ENCODE assay signal across 8 mouse cellular contexts in genomic region chr14:59626711-59627110, GRCm38 (mm10). TPM values are rescaled to one million over a fixed set of nuclear protein-coding genes. Genes with fewer than 3 reads are reported as not detected.
A peak's percentile ranks its signal among the peaks of the same experiment; 100 is the strongest.
DNase-seq lines count a peak whose midpoint lies in the region; ATAC-seq and TF ChIP-seq lines count a peak whose summit lies in the region.

No protein-coding gene starts in this region.

- H3K4me1 ChIP-seq in liver, adult 2 months (ENCODE audit: control insufficient read depth, insufficient read depth, low read length), result no peaks in the 10 kb centered on the region
- peaks cover 42% of the 10 kb centered on the region for H3K4me1 ChIP-seq in hindbrain, embryonic 10.5 days (replicated peaks)
- H3K4me1 ChIP-seq in limb, embryonic 13.5 days, result peaks cover 50% of the 10 kb centered on the region
- peaks cover 16% of the 10 kb centered on the region for H3K4me1 ChIP-seq in olfactory bulb, adult 2 months (ENCODE audit: control insufficient read depth, insufficient read depth, low read length)

- no peak for DNase-seq in liver, adult 2 months (ENCODE audit: extremely low read depth, low read depth, low spot score)
- no peak for DNase-seq in liver
- DNase-seq in hindbrain, embryonic 10.5 days (ENCODE audit: low spot score), result no peak
- no peak for DNase-seq in left cerebral cortex, adult 9 months (ENCODE audit: low spot score in 2 of 2)
- DNase-seq in thymus, postnatal 0 days (ENCODE audit: low spot score), result no peak
- no peak for DNase-seq in ovary, postnatal 14 days (ENCODE audit: low spot score)

- H3K4me2 ChIP-seq in limb, embryonic 13.5 days (replicated peaks), result peak overlapping the region; percentile 81

- ATAC-seq in limb, embryonic 13.5 days (ENCODE audit: low FRiP score, low read depth), result no peak

- WGBS in liver, adult 2 months, result 53% methylated on average over 8 of the region's 8 CpGs
- 34% methylated on average over 8 of the region's 8 CpGs for WGBS in hindbrain, embryonic 10.5 days
- WGBS in limb, embryonic 13.5 days, result 10% methylated on average over 8 of the region's 8 CpGs
- WGBS in olfactory bulb, adult 2 months, result 23% methylated on average over 8 of the region's 8 CpGs

- peak overlapping the region; percentile 17; the same call in 1 of the 2 replicates for H3K4me3 ChIP-seq in liver, adult 2 months (ENCODE audit: insufficient read depth, low read depth, low read length)
- H3K4me3 ChIP-seq in hindbrain, embryonic 10.5 days, result peak overlapping the region; percentile 72
- peak overlapping the region; percentile 78 for H3K4me3 ChIP-seq in limb, embryonic 13.5 days
- H3K4me3 ChIP-seq in olfactory bulb, adult 2 months (ENCODE audit: insufficient read depth, low read depth, low read length), result peak overlapping the region; percentile 66

- H3K9ac ChIP-seq in liver, adult 2 months (ENCODE audit: low read depth, low read length), result no peak overlapping the region
- H3K9ac ChIP-seq in limb, embryonic 13.5 days, result peak overlapping the region; percentile 94

- peaks cover 11% of the 10 kb centered on the region for H3K27me3 ChIP-seq in liver, adult 2 months (ENCODE audit: control insufficient read depth, insufficient read depth, low read length)
- peaks cover 74% of the 10 kb centered on the region for H3K27me3 ChIP-seq in hindbrain, embryonic 10.5 days (ENCODE audit: insufficient read depth, poor library complexity, severe bottlenecking)
- H3K27me3 ChIP-seq in limb, embryonic 13.5 days, result peaks cover 21% of the 10 kb centered on the region; the same call in 1 of the 2 replicates

- no peaks in the 10 kb centered on the region for H3K9me3 ChIP-seq in hindbrain, embryonic 10.5 days
- H3K9me3 ChIP-seq in limb, embryonic 13.5 days, result no peaks in the 10 kb centered on the region

- no peak for TF ChIP-seq POLR2A in liver, adult 2 months (IDR thresholded peaks at IDR 0.05; ENCODE audit: extremely low read depth, insufficient read depth, low read length)
- TF ChIP-seq POLR2A in olfactory bulb, adult 2 months (IDR thresholded peaks at IDR 0.05; ENCODE audit: insufficient read depth, low read depth, low read length), result no peak

- H3K36me3 ChIP-seq in liver, adult 2 months (ENCODE audit: control insufficient read depth, insufficient read depth, low read length), result no peaks in the 10 kb centered on the region
- H3K36me3 ChIP-seq in hindbrain, embryonic 10.5 days, result peaks cover 9% of the 10 kb centered on the region
- peaks cover 23% of the 10 kb centered on the region for H3K36me3 ChIP-seq in limb, embryonic 13.5 days

- no peak for TF ChIP-seq CTCF in liver, adult 2 months (IDR thresholded peaks at IDR 0.05; ENCODE audit: low read depth, low read length)
- TF ChIP-seq CTCF in olfactory bulb, adult 2 months (IDR thresholded peaks at IDR 0.05; ENCODE audit: insufficient read depth, low read depth, low read length), result no peak

- no peak overlapping the region for H3K27ac ChIP-seq in liver, adult 2 months (replicated peaks; ENCODE audit: insufficient read depth, low read depth, low read length)
- peak overlapping the region; percentile 87; the same call in 1 of the 2 replicates for H3K27ac ChIP-seq in hindbrain, embryonic 10.5 days
- H3K27ac ChIP-seq in limb, embryonic 13.5 days, result peak overlapping the region; percentile 94
- H3K27ac ChIP-seq in olfactory bulb, adult 2 months (ENCODE audit: insufficient read depth, low read depth, low read length), result no peak overlapping the region; the same call in 1 of the 2 replicates

- H3K79me2 ChIP-seq in liver, adult 2 months (ENCODE audit: control insufficient read depth, insufficient read depth, low read length), result no peaks in the 10 kb centered on the region

RNA-seq across cellular contexts. Expression of gene Shisa2, which starts 1.6 kb away (rescaled TPM):
- total RNA-seq in liver, adult 2 months (2014; rRNA removed), result 0.18 and 0.20 TPM in 2 replicates
- 0.26 and 0.48 TPM in 2 replicates for polyA plus RNA-seq in liver, adult 2 months (2012; rRNA removed)
- 15.0 and 17.1 TPM in 2 replicates for polyA plus RNA-seq in hindbrain, embryonic 10.5 days (2016; fragmentation: Nextera tagmentation; extraction: Ambion mirVana)
- polyA plus RNA-seq in limb, embryonic 13.5 days (2015; fragmentation: Nextera tagmentation; extraction: Ambion mirVana), result 46.6 and 54.2 TPM in 2 replicates
- not detected in 2 replicates for polyA plus RNA-seq in olfactory bulb, adult 2 months (2012; ENCODE audit: insufficient read depth, insufficient read length, low replicate concordance, missing spikeins)
- 23.7 and 24.9 TPM in 2 replicates for polyA plus RNA-seq in thymus, postnatal 0 days (2015; fragmentation: Nextera tagmentation; extraction: Ambion mirVana)

RNA-seq across cellular contexts. Expression of gene Cdadc1, which starts 29.0 kb away (rescaled TPM):
- total RNA-seq in liver, adult 2 months (2014; rRNA removed), result 27.5 and 31.3 TPM in 2 replicates
- 11.1 and 11.9 TPM in 2 replicates for polyA plus RNA-seq in liver, adult 2 months (2012; rRNA removed)
- polyA plus RNA-seq in hindbrain, embryonic 10.5 days (2016; fragmentation: Nextera tagmentation; extraction: Ambion mirVana), result 23.5 and 26.3 TPM in 2 replicates
- 35.0 and 35.1 TPM in 2 replicates for polyA plus RNA-seq in limb, embryonic 13.5 days (2015; fragmentation: Nextera tagmentation; extraction: Ambion mirVana)
- not detected in 2 replicates for polyA plus RNA-seq in olfactory bulb, adult 2 months (2012; ENCODE audit: insufficient read depth, insufficient read length, low replicate concordance, missing spikeins)
- 39.7 and 40.3 TPM in 2 replicates for polyA plus RNA-seq in thymus, postnatal 0 days (2015; fragmentation: Nextera tagmentation; extraction: Ambion mirVana)

Comparison
In these comparisons a context has a peak if more than half of its experiments do, and no peak if none do; other contexts are left out.
1. H3K27ac ChIP-seq: peak in hindbrain, embryonic 10.5 days (single experiment) and limb, embryonic 13.5 days (single experiment); none in liver, adult 2 months (single experiment) and olfactory bulb, adult 2 months (single experiment).
2. H3K4me3 ChIP-seq: peak in every context shown above with its lines; median percentile 78 in limb, embryonic 13.5 days; 72 in hindbrain, embryonic 10.5 days; 66 in olfactory bulb, adult 2 months; 17 in liver, adult 2 months.
3. RNA of gene Shisa2, which starts 1.6 kb away (polyA plus RNA-seq): 46.6 to 54.2 TPM in limb, embryonic 13.5 days, 23.7 to 24.9 TPM in thymus, postnatal 0 days and 15.0 to 17.1 TPM in hindbrain, embryonic 10.5 days; 0.26 to 0.48 TPM in liver, adult 2 months and not detected in olfactory bulb, adult 2 months; every median in the first group is over 10 times any median in the second.